Mouse (Mus musculus) lung, adult 2 months (tissue): ENCODE measurements around the gene Asic2. TPM values are rescaled to one million over a fixed set of nuclear protein-coding genes. Genes with fewer than 3 reads are reported as not detected.

Source experiments
- DNase-seq: peaks from one replicate; pipeline ENCODE4 v3.0.0; 2022
- H3K4me1 ChIP-seq: fragments of 200-500 bp; 2 replicates; pipeline ENCODE4 v1.6.1; 2011; ENCODE audit warnings: low read length; ENCODE audit not compliant: control insufficient read depth, insufficient read depth
- H3K4me3 ChIP-seq: fragments of 200-500 bp; replicated peaks from 2 replicates; pipeline ENCODE3; 2011; ENCODE audit warnings: low read depth, mild to moderate bottlenecking, control low read depth, low read length; ENCODE audit errors: extremely low read depth
- CTCF ChIP-seq: fragments of 200-500 bp; IDR thresholded peaks from 2 replicates; pipeline ENCODE4 v1.5.1; 2011; ENCODE audit warnings: mild to moderate bottlenecking, low read length, control low read depth; ENCODE audit not compliant: insufficient read depth
- POLR2A ChIP-seq: fragments of 200-500 bp; IDR thresholded peaks from 2 replicates; pipeline ENCODE4 v1.6.1; 2011; ENCODE audit warnings: low read depth, mild to moderate bottlenecking, control low read depth, low read length, borderline replicate concordance; ENCODE audit errors: extremely low read depth
- WGBS: fragments of 180-500 bp; shearing (Covaris S2); methylation state at CpG from one replicate; pipeline ENCODE4 v1.1.7; 2018; 5-methylcytosine and 5-hydroxymethylcytosine counted together
- polyA plus RNA-seq: library from polyadenylated mRNA; depleted of rRNA; stranded (reverse); fragments of >200 nt; gene quantifications from 2 replicates; pipeline ENCODE4 v1.2.3, GENCODE M21; 2012

The Asic2 gene
- polyA plus RNA-seq, 1 experiment: 0.04 TPM

- TF ChIP-seq POLR2A (no peak), CTCF (no peak)
- DNase-seq: no peak
- WGBS: 55% methylated on average over 2 of the region's 2 CpGs
- Histone ChIP-seq H3K4me3 (no peak overlapping the region), H3K4me1 (no peaks in the 10 kb centered on the region)
Measured at GRCm38 (mm10) chr11:81005831-81006230, 962.4 kb downstream of the Asic2 start.

- no peak for DNase-seq
- H3K4me3 ChIP-seq: no peak overlapping the region
- TF ChIP-seq POLR2A (no peak), CTCF (no peak)
- 72% methylated on average over 10 of the region's 10 CpGs for WGBS
- no peaks in the 10 kb centered on the region for H3K4me1 ChIP-seq
Measured at GRCm38 (mm10) chr11:81002769-81003430, 965.4 kb downstream of the Asic2 start.

GRCm38 (mm10) chr11:80995621-80996020 is 972.6 kb downstream of the Asic2 start:
- DNase-seq: no peak
- no peaks in the 10 kb centered on the region for H3K4me1 ChIP-seq
- TF ChIP-seq POLR2A (no peak), CTCF (no peak)
- H3K4me3 ChIP-seq: no peak overlapping the region
- WGBS: 79% methylated on average over 5 of the region's 5 CpGs

- no peaks in the 10 kb centered on the region for H3K4me1 ChIP-seq
Measured at GRCm38 (mm10) chr11:80983530-80983929, 984.7 kb downstream of the Asic2 start.

GRCm38 (mm10) chr11:80976239-80976855 is 991.9 kb downstream of the Asic2 start:
- H3K4me3 ChIP-seq: no peak overlapping the region
- 49% methylated on average over 9 of the region's 9 CpGs for WGBS
- DNase-seq: no peak

More at GRCm38 (mm10) chr11:80983530-80983929, 984.7 kb downstream of the Asic2 start:
- no peak for DNase-seq
- TF ChIP-seq POLR2A (no peak), CTCF (no peak)
- WGBS: 86% methylated on average over 5 of the region's 5 CpGs
- no peak overlapping the region for H3K4me3 ChIP-seq

GRCm38 (mm10) chr11:80974616-80975015 is 993.6 kb downstream of the Asic2 start:
- no peak for TF ChIP-seq POLR2A
- no peak for TF ChIP-seq CTCF
- Histone ChIP-seq H3K4me1 (no peaks in the 10 kb centered on the region), H3K4me3 (no peak overlapping the region)
- WGBS: 74% methylated on average over 5 of the region's 5 CpGs
- no peak for DNase-seq

More at GRCm38 (mm10) chr11:80976239-80976855, 991.9 kb downstream of the Asic2 start:
- TF ChIP-seq CTCF (no peak), POLR2A (no peak)
- H3K4me1 ChIP-seq: no peaks in the 10 kb centered on the region

GRCm38 (mm10) chr11:80973976-80974375 is 994.3 kb downstream of the Asic2 start:
- H3K4me3 ChIP-seq: no peak overlapping the region

GRCm38 (mm10) chr11:80973273-80973672 is 995.0 kb downstream of the Asic2 start:
- DNase-seq: no peak
- no peaks in the 10 kb centered on the region for H3K4me1 ChIP-seq
- no peak overlapping the region for H3K4me3 ChIP-seq
- TF ChIP-seq POLR2A (no peak), CTCF (no peak)
- 91% methylated on average over 8 of the region's 8 CpGs for WGBS

More at GRCm38 (mm10) chr11:80973976-80974375, 994.3 kb downstream of the Asic2 start:
- no peaks in the 10 kb centered on the region for H3K4me1 ChIP-seq
- DNase-seq: no peak
- 61% methylated on average over 6 of the region's 6 CpGs for WGBS
- no peak for TF ChIP-seq CTCF
- TF ChIP-seq POLR2A: no peak

- no peak overlapping the region for H3K4me3 ChIP-seq
- 47% methylated on average over 5 of the region's 5 CpGs for WGBS
- TF ChIP-seq POLR2A: no peak
- no peak for TF ChIP-seq CTCF
- DNase-seq: no peak
- no peaks in the 10 kb centered on the region for H3K4me1 ChIP-seq
Measured at GRCm38 (mm10) chr11:80967544-80967943, 1000.7 kb downstream of the Asic2 start.

- Histone ChIP-seq H3K4me1 (no peaks in the 10 kb centered on the region), H3K4me3 (no peak overlapping the region)
- no peak for DNase-seq
- no peak for TF ChIP-seq POLR2A
- TF ChIP-seq CTCF: no peak
- 41% methylated on average over 3 of the region's 3 CpGs for WGBS
Measured at GRCm38 (mm10) chr11:80966040-80966439, 1002.2 kb downstream of the Asic2 start.
